Mouse (Mus musculus): ENCODE measurements at regions not wholly inside any gene's neighbourhood (a gene's known extent, or its start where the extent isn't known, plus 50 kb on each side); places are given as distances from the start of the nearest gene placed in this dataset.

GRCm38 (mm10) chr1:75978203-75978986, 432.3 kb downstream of the Slc4a3 start:
- TF ChIP-seq CTCF (IDR thresholded peaks at IDR 0.05; ENCODE audit: extremely low read depth, insufficient read depth, low read length): no peak
- TF ChIP-seq POLR2A (IDR thresholded peaks at IDR 0.05; ENCODE audit: extremely low read depth, insufficient read depth, low read length): no peak
